Mouse (Mus musculus) frontal cortex, postnatal 25 days (tissue): ENCODE data around the gene Olfr1177-ps.

ENCODE experiments used
- DNase-seq, 2 experiments: peaks; one replicate each; pipeline ENCODE4 v3.0.0; 2022; ENCODE audit warnings: low spot score in 2 of 2

Gene Olfr1177-ps

GRCm38 (mm10) chr2:88346392-88346791 is at the start of gene Olfr1177-ps:
Gene Olfr1177-ps (minus strand): TSS chr2:88346492.
- DNase-seq = no peak

- no peak for DNase-seq
Measured at GRCm38 (mm10) chr2:88386762-88387161, 40.5 kb upstream of the Olfr1177-ps start, which contains the start of gene Olfr1178. Gene Olfr1178 (plus strand): TSS chr2:88387062.

GRCm38 (mm10) chr2:88356304-88356703 is 10.0 kb upstream of the Olfr1177-ps start:
- DNase-seq = no peak

GRCm38 (mm10) chr2:88336421-88336820 is 9.9 kb downstream of the Olfr1177-ps start, which contains the start of gene Olfr1176:
Gene Olfr1176 (plus strand): TSS chr2:88336721.
- no peak for DNase-seq

GRCm38 (mm10) chr2:88327115-88327514 is 19.2 kb downstream of the Olfr1177-ps start, which contains the start of gene Olfr1175-ps:
Gene Olfr1175-ps (minus strand): TSS chr2:88327215.
- DNase-seq = no peak

- no peak for DNase-seq
Measured at GRCm38 (mm10) chr2:88315035-88315434, 31.3 kb downstream of the Olfr1177-ps start, which contains the start of gene Olfr1174-ps. Gene Olfr1174-ps (minus strand): TSS chr2:88315135.
